Mouse (Mus musculus): ENCODE results near the gene Tbc1d10a. TPM values are rescaled to one million over a fixed set of nuclear protein-coding genes. Genes with fewer than 3 reads are reported as not detected.

Tbc1d10a gene
- polyA plus RNA-seq, 1 experiment from 2014 or later, result 61.9 TPM

DNA sequence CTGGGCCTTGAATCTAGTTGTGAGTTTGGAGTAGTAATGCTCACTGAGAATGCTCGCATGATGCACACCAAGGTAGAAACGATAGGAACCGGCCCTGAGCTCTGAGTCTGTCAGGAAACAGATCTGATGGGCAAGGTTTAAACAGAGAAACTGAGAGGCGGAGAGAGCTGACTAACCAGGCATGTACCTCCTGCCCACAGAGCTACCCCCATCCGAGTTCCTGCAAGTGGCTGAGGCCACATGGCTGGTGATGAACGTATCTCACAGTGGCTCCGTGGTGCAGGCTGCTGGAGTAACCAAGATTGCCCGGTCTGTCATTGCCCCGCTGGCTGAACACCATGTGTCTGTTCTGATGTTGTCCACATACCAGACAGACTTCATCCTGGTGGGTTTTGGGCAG is 33.3 kb downstream of the Tbc1d10a start:
- 64% methylated on average over 9 of the region's 9 CpGs for WGBS

DNA sequence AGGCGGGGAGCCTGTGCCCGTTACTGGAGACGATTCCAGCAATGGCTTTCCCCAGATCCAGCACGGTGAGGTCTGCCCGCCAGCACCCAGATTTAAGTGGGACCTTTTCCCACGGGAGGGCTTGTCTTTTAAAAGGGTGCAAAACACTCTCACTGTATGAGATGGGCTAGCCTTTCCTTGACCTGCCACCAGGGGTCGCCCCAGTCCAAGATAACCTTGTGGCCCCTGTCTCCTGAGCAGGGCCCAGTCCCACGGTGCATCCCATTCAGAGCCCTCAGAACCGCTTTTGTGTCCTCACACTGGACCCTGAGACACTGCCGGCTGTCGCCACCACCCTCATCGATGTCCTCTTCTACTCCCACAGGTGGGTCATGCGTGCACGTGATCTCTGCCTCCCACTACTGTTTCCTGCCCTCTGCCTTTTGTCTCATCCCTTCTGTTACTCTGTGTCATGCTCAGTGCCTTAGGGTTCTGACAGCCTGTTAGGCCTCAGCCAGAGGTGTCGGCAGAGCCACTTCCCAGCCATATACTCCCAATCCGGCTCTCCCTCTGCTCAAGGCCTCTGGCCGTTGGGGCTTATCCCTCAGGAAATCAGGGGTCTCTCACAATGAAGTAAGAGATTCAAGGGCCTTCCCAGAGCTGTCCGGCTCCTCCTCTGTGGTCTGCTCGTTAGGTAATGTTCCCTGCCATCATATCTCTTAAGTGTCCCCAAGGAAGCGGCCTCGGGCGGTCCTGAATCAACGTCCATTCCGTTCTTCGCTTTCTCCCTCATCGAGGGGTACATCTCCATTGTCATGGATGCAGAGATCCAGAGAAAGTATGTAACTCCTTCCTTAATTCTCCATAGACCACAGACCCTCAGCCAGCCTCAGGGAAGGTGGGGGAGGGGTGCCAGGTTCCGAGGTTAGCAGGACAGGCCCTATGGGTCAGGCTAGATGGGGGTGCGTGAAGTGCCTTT is 34.1 kb downstream of the Tbc1d10a start:
- H3K9me3 ChIP-seq, result no peaks in the 10 kb centered on the region
- no peaks in the 10 kb centered on the region for H3K27me3 ChIP-seq
- H3K27ac ChIP-seq, result no peak overlapping the region
- H3K4me1 ChIP-seq, result peaks cover 33% of the 10 kb centered on the region
- no peak for ATAC-seq (ENCODE audit: insufficient number of reproducible peaks, low FRiP score, low TSS enrichment, low read depth)
- no peak overlapping the region for H3K9ac ChIP-seq
- H3K4me2 ChIP-seq, result no peak overlapping the region
- H3K4me3 ChIP-seq, result no peak overlapping the region
- H3K36me3 ChIP-seq, result 0 out of 2 replicates have a peak, but pooled peaks cover 5% of the 10 kb centered on the region
- WGBS, result 57% methylated on average over 28 of the region's 28 CpGs

More for the DNA sequence above, 33.3 kb downstream of the Tbc1d10a start:
- ATAC-seq (ENCODE audit: insufficient number of reproducible peaks, low FRiP score, low TSS enrichment, low read depth), result no peak
- Histone ChIP-seq H3K4me2 (no peak overlapping the region), H3K9me3 (no peaks in the 10 kb centered on the region), H3K9ac (no peak overlapping the region), H3K36me3 (peaks cover 13% of the 10 kb centered on the region), H3K27ac (no peak overlapping the region), H3K27me3 (no peaks in the 10 kb centered on the region), H3K4me1 (peaks cover 34% of the 10 kb centered on the region), H3K4me3 (no peak overlapping the region)

DNA sequence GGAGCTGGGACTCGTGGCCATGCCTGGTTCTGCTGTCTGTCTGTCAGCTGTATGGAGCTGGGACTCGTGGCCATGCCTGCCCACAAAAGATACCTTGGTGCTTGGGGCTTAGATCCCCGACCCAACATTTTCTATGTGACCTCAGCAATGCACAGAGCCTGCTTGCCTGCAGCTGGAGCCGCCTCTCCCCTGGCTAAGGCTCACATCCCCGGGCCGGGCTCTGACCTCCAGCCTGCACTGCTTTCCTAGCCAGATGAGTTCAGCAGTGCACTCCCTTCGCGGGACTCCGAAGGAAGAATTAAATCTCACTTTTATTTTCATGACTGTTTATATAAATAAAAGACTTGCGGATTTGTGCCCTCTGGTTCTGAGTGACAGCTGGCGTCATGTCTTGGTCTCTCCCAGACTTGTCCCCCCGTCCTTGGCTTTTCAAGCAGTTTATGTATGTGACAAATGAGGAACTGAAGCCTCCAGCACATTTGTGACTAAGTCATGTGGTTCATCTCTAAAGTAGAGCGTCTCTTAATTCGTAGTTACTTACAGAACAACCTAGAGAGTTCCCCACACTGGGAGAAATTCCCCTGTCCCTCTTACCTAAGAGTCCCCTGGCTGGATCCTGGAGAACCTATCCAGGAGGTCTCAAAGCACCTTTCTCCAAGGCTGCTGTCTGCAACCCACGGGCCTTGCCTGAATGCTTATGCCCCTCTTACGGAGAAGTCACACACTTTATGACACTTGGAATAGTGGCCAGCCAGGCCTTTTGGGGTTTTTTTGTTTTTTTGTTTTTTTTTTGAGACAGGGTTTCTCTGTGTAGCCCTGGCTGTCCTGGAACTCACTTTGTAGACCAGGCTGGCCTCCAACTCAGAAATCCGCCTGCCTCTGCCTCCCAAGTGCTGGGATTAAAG is 35.7 kb downstream of the Tbc1d10a start:
- Histone ChIP-seq H3K9me3 (no peaks in the 10 kb centered on the region), H3K27me3 (no peaks in the 10 kb centered on the region), H3K4me3 (no peak overlapping the region), H3K4me2 (no peak overlapping the region), H3K4me1 (peaks cover 28% of the 10 kb centered on the region), H3K27ac (no peak overlapping the region), H3K36me3 (no peaks in the 10 kb centered on the region), H3K9ac (no peak overlapping the region)
- 72% methylated on average over 17 of the region's 17 CpGs for WGBS
- no peak for ATAC-seq (ENCODE audit: insufficient number of reproducible peaks, low FRiP score, low TSS enrichment, low read depth)

- no peak overlapping the region for H3K27ac ChIP-seq
- no peaks in the 10 kb centered on the region for H3K9me3 ChIP-seq
- WGBS, result 25% methylated on average over 7 of the region's 7 CpGs
- no peak for ATAC-seq (ENCODE audit: insufficient number of reproducible peaks, low FRiP score, low TSS enrichment, low read depth)
- H3K4me1 ChIP-seq, result peaks cover 19% of the 10 kb centered on the region
- no peak overlapping the region for H3K9ac ChIP-seq
- H3K4me2 ChIP-seq, result no peak overlapping the region
- no peaks in the 10 kb centered on the region for H3K36me3 ChIP-seq
- H3K27me3 ChIP-seq, result no peaks in the 10 kb centered on the region
- no peak overlapping the region for H3K4me3 ChIP-seq
Measured at GRCm38 (mm10) chr11:4223393-4224188, 37.0 kb downstream of the Tbc1d10a start.

DNA sequence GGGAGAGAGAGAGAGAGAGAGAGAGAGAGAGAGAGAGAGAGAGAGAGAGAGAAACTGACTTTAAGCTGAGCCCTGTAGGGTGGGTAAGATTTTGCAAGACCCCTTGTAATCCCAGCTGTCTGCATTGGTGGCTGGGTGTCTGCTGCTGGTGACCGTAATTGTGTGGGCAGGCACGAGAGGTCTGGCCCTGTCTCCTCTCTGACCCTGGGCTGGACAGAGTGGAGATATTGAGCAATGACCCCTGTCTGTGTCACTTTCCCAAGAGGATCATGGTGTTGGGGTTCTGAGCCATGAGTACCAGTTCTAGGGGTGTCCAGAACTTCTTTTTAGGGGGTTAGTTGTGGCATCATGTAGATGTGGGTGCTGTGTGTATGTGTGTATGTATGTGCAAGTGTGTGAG is 37.6 kb downstream of the Tbc1d10a start:
- H3K4me2 ChIP-seq, result no peak overlapping the region
- 43% methylated on average over 2 of the region's 2 CpGs for WGBS
- no peak overlapping the region for H3K9ac ChIP-seq
- H3K4me3 ChIP-seq, result no peak overlapping the region
- H3K27me3 ChIP-seq, result no peaks in the 10 kb centered on the region
- no peak for ATAC-seq (ENCODE audit: insufficient number of reproducible peaks, low FRiP score, low TSS enrichment, low read depth)
- H3K27ac ChIP-seq, result no peak overlapping the region
- H3K36me3 ChIP-seq, result no peaks in the 10 kb centered on the region
- H3K9me3 ChIP-seq, result no peaks in the 10 kb centered on the region
- H3K4me1 ChIP-seq, result peaks cover 17% of the 10 kb centered on the region

DNA sequence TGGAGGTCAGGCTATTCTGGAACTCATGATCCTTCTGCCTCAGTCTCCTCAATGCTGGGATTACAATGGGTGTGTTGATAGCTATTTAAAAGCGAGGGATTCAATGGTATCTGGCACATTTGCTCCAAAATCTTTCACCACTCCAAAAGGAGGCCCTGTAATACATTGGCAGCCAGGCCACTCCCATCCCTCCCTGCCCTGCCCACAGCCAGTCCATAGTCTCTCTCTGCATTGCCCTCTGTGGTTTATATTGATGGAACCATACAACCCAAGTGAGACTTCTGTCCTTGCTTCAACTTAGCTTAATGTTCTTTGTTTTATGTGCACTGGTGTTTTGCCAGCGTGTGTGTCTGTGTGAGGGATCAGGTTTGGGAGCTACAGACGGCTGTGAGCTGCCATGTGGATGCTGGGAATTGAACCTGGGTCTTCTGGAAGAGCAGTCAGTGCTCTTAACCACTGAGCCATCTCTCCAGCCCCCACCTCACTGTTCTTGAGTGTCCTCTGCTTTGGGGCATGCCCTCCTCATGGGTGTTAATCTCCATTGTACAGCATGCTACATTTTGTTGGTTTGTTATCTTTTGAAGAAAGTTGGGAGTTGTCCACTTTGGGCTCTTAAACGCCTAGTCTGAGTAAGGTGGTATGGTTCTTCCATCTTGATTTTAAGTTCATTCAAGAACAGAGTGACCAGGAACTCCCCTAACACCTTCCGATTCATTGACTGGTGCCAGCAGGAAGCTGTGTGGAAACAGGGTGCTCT is 40.2 kb downstream of the Tbc1d10a start:
- no peaks in the 10 kb centered on the region for H3K9me3 ChIP-seq
- no peak overlapping the region for H3K4me3 ChIP-seq
- H3K9ac ChIP-seq, result no peak overlapping the region
- 76% methylated on average over 5 of the region's 5 CpGs for WGBS
- H3K27me3 ChIP-seq, result no peaks in the 10 kb centered on the region
- no peak for ATAC-seq (ENCODE audit: insufficient number of reproducible peaks, low FRiP score, low TSS enrichment, low read depth)
- H3K4me2 ChIP-seq, result no peak overlapping the region
- H3K4me1 ChIP-seq, result peaks cover 11% of the 10 kb centered on the region; the same call in 1 of the 2 replicates
- no peak overlapping the region for H3K27ac ChIP-seq
- no peaks in the 10 kb centered on the region for H3K36me3 ChIP-seq

GRCm38 (mm10) chr11:4228463-4228862 is 41.9 kb downstream of the Tbc1d10a start:
- no peaks in the 10 kb centered on the region for H3K36me3 ChIP-seq
- H3K9me3 ChIP-seq, result no peaks in the 10 kb centered on the region
- H3K4me2 ChIP-seq, result no peak overlapping the region
- no peak overlapping the region for H3K4me3 ChIP-seq
- no peak overlapping the region for H3K27ac ChIP-seq
- peaks cover 10% of the 10 kb centered on the region; the same call in 1 of the 2 replicates for H3K4me1 ChIP-seq
- H3K27me3 ChIP-seq, result no peaks in the 10 kb centered on the region
- ATAC-seq (ENCODE audit: insufficient number of reproducible peaks, low FRiP score, low TSS enrichment, low read depth), result no peak
- H3K9ac ChIP-seq, result no peak overlapping the region
- WGBS, result 31% methylated on average over 8 of the region's 8 CpGs

GRCm38 (mm10) chr11:4229841-4230240 is 43.3 kb downstream of the Tbc1d10a start:
- no peak overlapping the region for H3K9ac ChIP-seq
- H3K27me3 ChIP-seq, result no peaks in the 10 kb centered on the region
- WGBS, result 67% methylated on average over 4 of the region's 4 CpGs
- no peaks in the 10 kb centered on the region for H3K36me3 ChIP-seq
- no peaks in the 10 kb centered on the region for H3K9me3 ChIP-seq
- no peak for ATAC-seq (ENCODE audit: insufficient number of reproducible peaks, low FRiP score, low TSS enrichment, low read depth)
- H3K27ac ChIP-seq, result no peak overlapping the region
- peaks cover 7% of the 10 kb centered on the region; the same call in 1 of the 2 replicates for H3K4me1 ChIP-seq
- no peak overlapping the region for H3K4me2 ChIP-seq
- H3K4me3 ChIP-seq, result no peak overlapping the region

GRCm38 (mm10) chr11:4231435-4231834 is 44.8 kb downstream of the Tbc1d10a start:
- H3K36me3 ChIP-seq, result no peaks in the 10 kb centered on the region
- no peak for ATAC-seq (ENCODE audit: insufficient number of reproducible peaks, low FRiP score, low TSS enrichment, low read depth)
- H3K4me1 ChIP-seq, result peaks cover 7% of the 10 kb centered on the region; the same call in 1 of the 2 replicates
- no peak overlapping the region for H3K4me2 ChIP-seq
- no peaks in the 10 kb centered on the region for H3K27me3 ChIP-seq
- H3K9ac ChIP-seq, result no peak overlapping the region
- no peaks in the 10 kb centered on the region for H3K9me3 ChIP-seq
- no peak overlapping the region for H3K27ac ChIP-seq
- H3K4me3 ChIP-seq, result no peak overlapping the region
- 85% methylated on average over 2 of the region's 2 CpGs for WGBS

DNA sequence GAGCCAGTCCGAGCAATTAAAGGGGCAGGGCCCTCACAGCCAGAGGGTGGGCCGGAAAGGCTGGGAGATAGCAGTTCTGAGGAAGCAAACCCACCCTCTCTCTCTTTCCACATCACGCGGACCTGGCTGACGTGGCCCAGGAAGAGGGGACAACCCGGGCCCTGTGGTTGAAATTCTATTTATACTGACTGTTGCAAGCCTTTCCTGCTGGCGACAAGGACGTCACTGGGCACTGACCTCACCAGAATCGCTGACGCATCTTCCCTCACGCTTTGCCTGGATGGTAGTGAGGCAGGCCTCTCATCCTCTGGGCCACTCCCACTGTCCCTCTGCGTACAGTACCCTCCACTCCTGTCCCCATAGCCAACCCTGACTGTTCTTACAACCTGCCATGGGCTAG is 46.1 kb downstream of the Tbc1d10a start:
- H3K4me2 ChIP-seq, result no peak overlapping the region
- H3K4me1 ChIP-seq, result peaks cover 7% of the 10 kb centered on the region; the same call in 1 of the 2 replicates
- 70% methylated on average over 12 of the region's 12 CpGs for WGBS
- H3K27me3 ChIP-seq, result no peaks in the 10 kb centered on the region
- H3K36me3 ChIP-seq, result no peaks in the 10 kb centered on the region
- no peak for ATAC-seq (ENCODE audit: insufficient number of reproducible peaks, low FRiP score, low TSS enrichment, low read depth)
- H3K9me3 ChIP-seq, result no peaks in the 10 kb centered on the region
- no peak overlapping the region for H3K9ac ChIP-seq
- H3K4me3 ChIP-seq, result no peak overlapping the region
- no peak overlapping the region for H3K27ac ChIP-seq

Data from limb, embryonic 15.5 days (tissue).